Mouse (Mus musculus) olfactory bulb, adult 2 months (tissue): Measurements from ENCODE around the gene Mpdz. TPM values are rescaled to one million over a fixed set of nuclear protein-coding genes. Genes with fewer than 3 reads are reported as not detected.

ENCODE experiments used
- H3K27ac ChIP-seq: fragments of 200-500 bp; 2 replicates; pipeline ENCODE4 v1.5.1; 2012; ENCODE audit warnings: low read depth, low read length; ENCODE audit not compliant: insufficient read depth
- H3K4me1 ChIP-seq: fragments of 200-500 bp; 2 replicates; pipeline ENCODE4 v1.6.1; 2012; ENCODE audit warnings: low read length; ENCODE audit not compliant: control insufficient read depth, insufficient read depth
- H3K4me3 ChIP-seq: fragments of 200-500 bp; 2 replicates; pipeline ENCODE4 v1.5.1; 2012; ENCODE audit warnings: mild to moderate bottlenecking, low read depth, low read length, moderate library complexity; ENCODE audit not compliant: insufficient read depth
- CTCF ChIP-seq: fragments of 200-500 bp; IDR thresholded peaks from 2 replicates; pipeline ENCODE4 v1.5.1; 2012; ENCODE audit warnings: low read depth, mild to moderate bottlenecking, low read length, moderate library complexity; ENCODE audit not compliant: insufficient read depth
- POLR2A ChIP-seq: fragments of 200-500 bp; IDR thresholded peaks from 2 replicates; pipeline ENCODE4 v1.6.1; 2012; ENCODE audit warnings: mild to moderate bottlenecking, low read depth, low read length, moderate library complexity; ENCODE audit not compliant: insufficient read depth
- WGBS: fragments of 180-500 bp; shearing (Covaris S2); methylation state at CpG from one replicate; pipeline ENCODE4 v1.1.7; 2018; 5-methylcytosine and 5-hydroxymethylcytosine counted together
- polyA plus RNA-seq: library from polyadenylated mRNA; stranded (reverse); fragments of >200 nt; gene quantifications from 2 replicates; pipeline ENCODE4 v1.2.4, GENCODE M21; 2012; ENCODE audit warnings: low replicate concordance; ENCODE audit not compliant: missing spikeins, insufficient read depth, insufficient read length

The Mpdz gene
- polyA plus RNA-seq, 1 experiment, result not detected

- Histone ChIP-seq H3K4me3 (no peak overlapping the region), H3K4me1 (no peaks in the 10 kb centered on the region), H3K27ac (no peak overlapping the region)
- 92% methylated on average over 3 of the region's 3 CpGs for WGBS
- no peak for TF ChIP-seq POLR2A
- no peak for TF ChIP-seq CTCF
Observed at GRCm38 (mm10) chr4:81345141-81345540, 97.5 kb downstream of the Mpdz start.

GRCm38 (mm10) chr4:81333628-81333991 lies 109.0 kb downstream of the Mpdz start:
- Histone ChIP-seq H3K4me1 (no peaks in the 10 kb centered on the region), H3K27ac (no peak overlapping the region), H3K4me3 (no peak overlapping the region)
- TF ChIP-seq POLR2A (no peak), CTCF (no peak)
- 88% methylated on average over 2 of the region's 2 CpGs for WGBS

DNA sequence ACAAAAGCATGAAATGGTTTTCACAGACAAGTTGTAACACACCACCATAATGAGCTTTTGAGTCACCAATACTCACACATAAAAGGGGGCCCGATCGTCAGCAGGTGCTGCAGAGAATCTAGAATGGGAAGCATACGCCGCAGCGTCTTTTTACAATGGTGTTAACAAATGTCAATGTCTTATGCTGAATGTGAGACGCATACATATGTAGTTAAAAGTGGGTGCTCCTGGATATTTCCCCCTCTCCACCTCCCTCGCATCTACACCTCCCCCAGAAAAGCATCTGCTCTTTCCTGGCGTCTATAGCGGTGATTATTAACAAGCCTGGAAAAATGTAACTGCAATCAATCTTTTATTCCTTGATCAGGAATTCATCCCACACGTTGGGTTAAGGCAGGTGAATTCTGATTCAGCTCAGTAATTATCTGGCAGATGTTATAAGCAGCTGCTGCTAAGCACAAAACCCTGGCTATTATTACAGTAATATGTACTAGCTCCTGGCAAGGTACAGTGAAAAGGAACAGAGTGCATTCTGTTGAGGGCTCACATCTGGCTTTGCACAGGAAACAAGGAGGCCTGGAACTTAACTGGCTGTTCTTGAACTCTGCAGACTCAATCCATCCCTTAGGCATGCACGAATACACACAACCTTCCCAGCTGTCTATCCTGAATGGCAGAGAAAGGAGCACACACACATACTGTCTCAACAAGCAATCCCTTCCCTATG lies 109.6 kb downstream of the Mpdz start:
- no peak overlapping the region for H3K27ac ChIP-seq
- H3K4me3 ChIP-seq, result no peak overlapping the region
- no peaks in the 10 kb centered on the region for H3K4me1 ChIP-seq
- WGBS, result 67% methylated on average over 11 of the region's 11 CpGs
- TF ChIP-seq CTCF (no peak), POLR2A (no peak)

DNA sequence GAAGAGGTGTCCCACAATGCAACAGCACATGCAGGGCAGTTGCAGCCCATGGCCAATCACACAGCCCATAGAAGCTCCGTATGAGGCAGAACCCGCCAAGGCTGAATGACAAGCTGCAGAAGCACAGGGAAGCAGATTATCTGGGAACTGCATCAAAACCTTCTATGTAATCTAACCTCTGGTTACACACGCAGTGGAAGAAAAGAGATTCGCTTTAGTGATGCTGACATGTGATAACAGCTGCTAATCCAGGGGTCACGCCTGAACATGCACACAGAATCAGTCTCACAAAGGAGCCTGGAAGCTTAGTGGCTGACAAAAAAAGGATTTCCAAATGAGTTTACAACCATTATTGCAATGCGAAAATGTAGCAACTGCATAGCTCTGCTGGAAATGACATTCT lies 110.2 kb downstream of the Mpdz start:
- TF ChIP-seq CTCF, result no peak
- TF ChIP-seq POLR2A, result no peak
- Histone ChIP-seq H3K27ac (no peak overlapping the region), H3K4me3 (no peak overlapping the region), H3K4me1 (no peaks in the 10 kb centered on the region)
- 83% methylated on average over 6 of the region's 6 CpGs for WGBS

DNA sequence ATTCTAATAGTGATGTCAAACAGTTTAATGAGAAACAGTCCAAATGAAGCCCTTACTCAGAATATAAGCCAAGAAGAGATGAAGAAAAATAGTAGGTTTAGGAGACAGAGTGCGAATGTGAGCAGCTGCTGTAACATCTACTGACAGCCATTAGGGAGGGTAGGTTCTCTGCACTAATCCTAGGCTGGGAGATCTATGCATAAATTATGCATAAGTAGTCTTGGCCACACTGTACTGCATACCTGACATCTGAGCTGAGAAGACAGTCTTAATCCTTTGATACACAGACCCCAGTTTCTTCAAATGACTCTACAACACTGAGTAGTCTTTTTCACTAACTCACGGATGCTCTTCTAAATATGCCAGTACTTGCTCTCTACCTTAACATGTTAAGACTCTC lies 114.9 kb downstream of the Mpdz start:
- no peaks in the 10 kb centered on the region for H3K4me1 ChIP-seq
- no peak overlapping the region for H3K27ac ChIP-seq
- no peak overlapping the region for H3K4me3 ChIP-seq
- WGBS, result 93% methylated on average over 2 of the region's 2 CpGs
- TF ChIP-seq CTCF (no peak), POLR2A (no peak)

- Histone ChIP-seq H3K4me1 (no peaks in the 10 kb centered on the region), H3K4me3 (no peak overlapping the region), H3K27ac (no peak overlapping the region)
- TF ChIP-seq POLR2A, result no peak
- TF ChIP-seq CTCF, result no peak
- WGBS, result 84% methylated on average over 4 of the region's 4 CpGs
Observed at GRCm38 (mm10) chr4:81323853-81324252, 118.8 kb downstream of the Mpdz start.

- WGBS, result 80% methylated on average over 3 of the region's 3 CpGs
Observed at GRCm38 (mm10) chr4:81322232-81322631, 120.4 kb downstream of the Mpdz start.

GRCm38 (mm10) chr4:81314618-81315017 lies 128.0 kb downstream of the Mpdz start:
- 60% methylated on average over 5 of the region's 5 CpGs for WGBS
- Histone ChIP-seq H3K4me1 (peaks cover 5% of the 10 kb centered on the region), H3K27ac (no peak overlapping the region), H3K4me3 (no peak overlapping the region)
- TF ChIP-seq POLR2A (no peak), CTCF (no peak)

More at GRCm38 (mm10) chr4:81322232-81322631, 120.4 kb downstream of the Mpdz start:
- TF ChIP-seq POLR2A, result no peak
- TF ChIP-seq CTCF, result no peak
- Histone ChIP-seq H3K4me3 (no peak overlapping the region), H3K4me1 (no peaks in the 10 kb centered on the region), H3K27ac (no peak overlapping the region)

DNA sequence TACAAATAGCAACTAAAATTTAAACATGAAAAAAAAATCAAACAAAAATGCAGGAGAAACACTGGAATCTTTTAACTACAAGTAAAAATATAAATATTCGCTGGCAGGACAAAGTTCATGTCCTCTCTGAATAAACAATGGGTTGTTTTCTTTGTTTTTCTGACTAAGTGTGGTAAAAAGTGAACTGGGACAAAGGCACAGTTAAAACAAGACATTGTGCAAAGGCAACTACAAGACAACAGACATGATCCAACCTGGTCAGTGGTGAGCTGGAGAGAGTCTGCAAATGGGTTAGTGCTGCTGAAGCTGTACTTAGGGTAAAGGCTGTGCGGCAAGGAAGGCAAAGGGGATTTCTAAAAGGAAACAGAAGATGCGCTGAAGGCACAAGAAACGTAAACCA lies 129.4 kb downstream of the Mpdz start:
- H3K4me1 ChIP-seq, result peaks cover 5% of the 10 kb centered on the region
- no peak overlapping the region for H3K4me3 ChIP-seq
- 89% methylated on average over 4 of the region's 4 CpGs for WGBS
- H3K27ac ChIP-seq, result no peak overlapping the region
- TF ChIP-seq CTCF, result no peak
- TF ChIP-seq POLR2A, result no peak

DNA sequence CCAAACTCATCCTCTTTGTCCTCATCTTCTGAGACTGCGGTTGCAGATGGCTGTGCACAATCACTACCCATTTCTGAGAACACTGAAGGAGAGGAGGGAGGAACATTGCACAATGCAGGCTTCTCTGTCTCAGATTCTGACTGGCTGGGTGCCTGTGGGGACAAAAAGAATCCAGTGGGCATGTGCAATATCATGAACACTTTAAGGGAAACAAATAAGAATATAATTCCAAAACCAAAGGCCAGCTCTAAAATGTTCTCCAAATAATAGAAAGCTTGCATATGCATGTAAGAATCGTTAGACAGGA lies 132.5 kb downstream of the Mpdz start:
- TF ChIP-seq POLR2A, result no peak
- TF ChIP-seq CTCF, result no peak
- Histone ChIP-seq H3K4me3 (no peak overlapping the region), H3K27ac (no peak overlapping the region), H3K4me1 (peaks cover 2% of the 10 kb centered on the region; the same call in 1 of the 2 replicates)
- WGBS, result 57% methylated on average over 2 of the region's 2 CpGs
